Mouse (Mus musculus) adrenal gland, adult 8-10 months (tissue): ENCODE measurements around the gene Agtpbp1. TPM values are rescaled to one million over a fixed set of nuclear protein-coding genes. Genes with fewer than 3 reads are reported as not detected.

Experiments
- DNase-seq: peaks from one replicate; pipeline ENCODE4 v3.0.0; 2022
- total RNA-seq, 4 experiments: library from RNA; stranded (reverse); gene quantifications; 2 replicates each; pipeline ENCODE4 v1.2.4; 2022

The Agtpbp1 gene
- total RNA-seq, 4 experiments from 2014 or later, result 30.8 to 52.7 (median 43.7) TPM

- DNase-seq, result no peak
Observed at GRCm38 (mm10) chr13:59530491-59530890, 54.5 kb downstream of the Agtpbp1 start.

GRCm38 (mm10) chr13:59521271-59522064 is 63.6 kb downstream of the Agtpbp1 start:
- DNase-seq, result no peak

DNA sequence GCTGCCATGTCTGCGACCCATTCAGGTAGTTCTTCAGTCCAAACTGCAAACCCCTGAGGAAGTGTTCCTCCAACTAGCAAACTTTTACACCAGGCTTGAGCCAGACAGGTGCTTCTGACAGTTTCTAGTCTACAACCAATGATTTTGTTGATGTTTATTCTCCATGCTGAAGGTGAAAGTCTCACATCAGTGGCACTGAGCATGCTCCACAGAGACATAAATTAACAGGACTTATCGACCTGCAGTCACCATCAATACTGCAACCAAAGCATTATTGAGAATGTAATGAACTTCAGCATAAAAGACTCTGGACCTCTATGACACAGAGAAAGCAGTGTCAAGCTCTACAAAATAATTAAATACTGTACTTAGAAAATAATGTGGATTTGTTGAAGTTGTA is 64.2 kb downstream of the Agtpbp1 start:
- DNase-seq, result no peak

- no peak for DNase-seq
Observed at GRCm38 (mm10) chr13:59519479-59519878, 65.5 kb downstream of the Agtpbp1 start.

DNA sequence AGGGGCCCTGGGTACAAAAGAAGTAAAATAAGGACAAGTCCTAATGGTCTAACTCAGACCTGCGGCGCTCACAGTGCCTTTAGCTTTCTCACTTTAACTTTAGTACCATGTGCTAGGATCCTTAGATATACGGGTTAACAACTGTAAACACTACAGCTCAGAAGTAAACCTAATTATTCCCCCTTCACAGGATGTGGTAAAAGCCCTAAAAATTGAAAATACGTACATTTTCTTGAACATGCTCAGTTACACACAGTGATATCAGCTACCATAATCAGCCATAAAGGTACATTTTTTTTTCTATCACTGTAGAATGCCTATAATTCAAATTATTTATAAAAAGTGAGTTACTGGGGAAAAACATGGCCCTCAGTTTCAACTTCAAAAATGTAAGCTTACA is 67.0 kb downstream of the Agtpbp1 start:
- no peak for DNase-seq

- no peak for DNase-seq
Observed at GRCm38 (mm10) chr13:59515074-59515473, 70.0 kb downstream of the Agtpbp1 start.

DNA sequence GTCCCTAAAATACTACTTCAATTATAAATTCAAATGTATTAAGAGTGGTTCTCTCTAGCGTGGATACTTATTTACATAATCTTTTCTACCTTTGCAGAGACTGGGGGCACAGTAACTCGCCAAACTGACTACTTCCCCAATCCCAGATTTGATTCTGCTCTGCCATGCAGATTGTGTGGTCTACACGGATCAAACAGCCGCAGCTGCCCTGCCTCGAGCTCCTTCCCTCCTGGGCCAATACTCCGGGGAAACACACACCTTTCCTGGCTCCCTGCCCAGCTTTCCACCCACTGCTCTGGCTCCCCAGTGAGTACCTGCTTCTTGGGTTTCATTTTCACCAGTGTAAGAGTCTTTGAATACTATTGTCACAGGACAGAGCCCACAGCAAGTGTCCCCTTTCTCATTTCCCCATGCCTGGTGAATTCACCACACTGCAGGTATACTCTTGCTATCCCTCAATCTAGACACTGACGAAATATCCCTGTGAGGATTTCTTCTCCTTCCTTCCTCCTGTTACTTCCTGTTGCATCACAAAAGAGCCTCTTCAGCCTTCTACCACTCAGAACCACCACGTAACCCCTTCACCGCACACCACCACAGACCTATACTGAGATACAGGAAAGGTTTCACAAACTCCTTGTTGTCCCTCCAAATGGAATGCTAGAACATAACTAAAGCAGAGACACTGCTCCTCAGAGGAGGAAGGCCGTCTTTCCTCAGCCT is 75.2 kb downstream of the Agtpbp1 start:
- DNase-seq, result no peak

GRCm38 (mm10) chr13:59508584-59508983 is 76.4 kb downstream of the Agtpbp1 start:
- DNase-seq, result no peak

DNA sequence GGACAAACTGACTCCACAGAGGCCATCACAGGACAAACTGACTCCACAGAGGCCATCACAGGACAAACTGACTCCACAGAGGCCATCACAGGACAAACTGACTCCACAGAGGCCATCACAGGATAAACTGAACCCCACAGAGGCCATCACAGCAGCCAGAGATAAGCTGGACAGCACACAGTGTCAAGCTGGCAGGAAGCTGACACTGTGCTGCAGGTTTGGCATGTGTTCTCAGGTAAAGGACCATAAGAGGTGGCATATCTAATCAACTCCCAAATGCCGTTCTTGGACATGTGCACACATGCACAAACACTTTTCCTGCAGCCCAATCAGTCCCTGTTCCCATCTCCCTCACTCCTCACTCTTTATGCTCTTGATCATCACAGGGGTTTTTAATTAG is 78.6 kb downstream of the Agtpbp1 start:
- DNase-seq, result no peak

DNA sequence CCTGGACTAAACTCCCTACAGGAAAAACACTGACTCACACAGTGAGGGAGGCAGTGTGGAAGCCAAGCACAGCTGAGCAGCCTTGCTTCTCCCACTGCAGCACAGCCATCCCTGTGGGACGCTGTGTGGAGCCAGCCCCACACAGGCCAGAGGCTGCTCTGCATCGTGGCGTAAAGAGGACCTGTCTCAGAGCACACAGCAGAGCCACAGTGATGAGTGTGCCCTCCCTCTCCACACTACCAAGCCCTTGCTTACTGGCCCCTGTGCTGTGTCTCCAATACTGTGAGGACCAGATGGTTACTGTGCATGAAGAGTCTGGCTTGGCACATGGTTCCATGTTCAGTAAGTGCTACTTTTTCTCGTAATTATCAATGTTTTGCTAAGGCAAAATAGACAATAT is 79.2 kb downstream of the Agtpbp1 start:
- no peak for DNase-seq

DNA sequence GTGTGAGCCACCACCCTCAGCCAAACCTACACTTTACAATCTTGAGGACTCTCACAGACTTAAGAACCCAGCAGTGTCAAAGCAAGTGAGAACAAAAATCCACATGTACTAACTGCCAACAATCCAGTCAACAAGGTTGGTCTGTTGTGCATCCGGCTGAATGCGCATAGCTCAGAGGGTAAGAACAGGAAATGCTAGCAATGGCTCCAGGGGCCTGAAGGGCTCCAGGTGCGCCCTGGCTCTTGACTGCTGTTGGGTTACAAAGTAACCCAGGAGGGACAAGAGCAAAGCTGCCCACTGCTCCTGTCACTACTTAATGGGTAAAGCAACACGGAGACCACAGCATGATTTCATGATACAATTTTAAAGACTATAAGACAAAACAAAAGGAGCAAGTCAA is 81.4 kb downstream of the Agtpbp1 start:
- DNase-seq, result no peak

DNA sequence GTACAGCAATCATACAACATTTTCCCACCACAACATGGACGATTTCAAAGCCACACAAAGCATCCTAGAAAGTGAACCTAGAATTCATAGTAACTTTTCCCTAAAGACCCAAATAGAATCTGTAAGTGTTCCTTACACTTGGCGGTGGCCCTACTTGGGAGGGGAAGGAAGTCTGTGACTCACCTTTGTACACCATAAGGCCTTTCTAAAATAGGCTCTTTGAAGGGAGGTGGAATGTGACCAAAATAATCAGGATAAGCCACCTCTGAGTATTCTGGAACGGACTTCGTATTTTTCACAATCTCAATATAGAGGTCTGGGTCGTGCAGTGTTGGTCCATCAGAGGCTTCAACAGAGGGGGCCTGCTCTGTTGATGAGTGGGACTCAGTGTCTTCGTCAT is 85.2 kb downstream of the Agtpbp1 start:
- DNase-seq, result no peak

GRCm38 (mm10) chr13:59499374-59499773 is 85.7 kb downstream of the Agtpbp1 start:
- no peak for DNase-seq

- DNase-seq, result no peak
Observed at GRCm38 (mm10) chr13:59498191-59498590, 86.8 kb downstream of the Agtpbp1 start.

- DNase-seq, result no peak
Observed at GRCm38 (mm10) chr13:59495839-59496238, 89.2 kb downstream of the Agtpbp1 start.

- DNase-seq, result no peak
Observed at GRCm38 (mm10) chr13:59494619-59495262, 90.3 kb downstream of the Agtpbp1 start.

DNA sequence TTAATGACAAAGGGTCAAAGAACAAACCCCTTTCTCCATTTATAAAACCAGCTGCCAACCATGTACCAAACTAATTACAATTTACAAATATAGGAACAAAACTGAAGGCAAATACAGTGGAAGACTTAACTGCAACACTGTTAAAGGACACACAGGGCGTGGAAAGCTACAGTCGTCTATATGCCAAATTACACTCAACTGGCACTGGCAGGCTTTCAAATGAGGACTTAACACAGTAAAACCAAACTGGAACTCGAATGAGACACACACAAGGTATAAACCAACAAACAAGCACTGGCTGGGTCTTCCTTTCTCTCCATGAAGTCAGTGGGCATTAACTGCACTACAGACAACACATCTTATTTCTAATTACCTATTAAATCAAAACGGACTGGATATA is 94.3 kb downstream of the Agtpbp1 start:
- no peak for DNase-seq

DNA sequence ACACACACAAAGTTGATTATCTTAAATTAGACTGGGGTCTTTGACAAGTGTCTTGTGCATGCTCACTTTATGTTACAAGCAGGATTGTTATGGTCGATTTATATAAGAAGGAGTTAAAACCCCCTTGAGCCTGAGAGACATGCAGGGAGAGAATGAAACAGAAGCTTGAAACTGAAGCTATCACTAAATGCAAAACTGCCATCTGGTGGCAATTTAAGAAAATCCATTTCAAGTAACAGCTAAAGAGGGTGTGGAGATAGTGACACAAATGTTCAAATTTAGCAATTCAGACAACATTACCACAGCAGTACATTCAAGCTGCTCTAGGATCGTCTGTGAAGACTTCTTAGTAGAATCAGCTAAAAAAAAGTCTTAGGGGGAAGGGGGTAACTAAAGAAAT is 95.9 kb downstream of the Agtpbp1 start:
- no peak for DNase-seq

DNA sequence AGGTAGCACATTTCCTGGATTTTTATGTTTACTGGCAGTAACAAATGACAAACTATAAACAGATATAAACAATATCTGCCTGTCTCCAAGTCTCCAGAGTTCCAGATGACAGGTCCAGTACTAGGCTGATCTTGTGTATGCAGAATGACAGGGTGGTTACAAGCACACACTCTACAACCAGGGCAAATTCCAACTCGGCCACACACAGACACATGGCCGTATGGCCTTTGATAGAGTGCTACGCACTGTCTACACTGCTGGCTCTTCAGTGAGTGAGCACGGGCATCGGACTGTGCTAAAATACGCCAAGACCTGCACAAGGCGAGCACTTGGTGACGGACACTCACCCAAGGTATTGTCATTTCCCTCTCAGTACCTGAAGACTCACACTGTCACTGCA is 97.7 kb downstream of the Agtpbp1 start:
- DNase-seq, result no peak

DNA sequence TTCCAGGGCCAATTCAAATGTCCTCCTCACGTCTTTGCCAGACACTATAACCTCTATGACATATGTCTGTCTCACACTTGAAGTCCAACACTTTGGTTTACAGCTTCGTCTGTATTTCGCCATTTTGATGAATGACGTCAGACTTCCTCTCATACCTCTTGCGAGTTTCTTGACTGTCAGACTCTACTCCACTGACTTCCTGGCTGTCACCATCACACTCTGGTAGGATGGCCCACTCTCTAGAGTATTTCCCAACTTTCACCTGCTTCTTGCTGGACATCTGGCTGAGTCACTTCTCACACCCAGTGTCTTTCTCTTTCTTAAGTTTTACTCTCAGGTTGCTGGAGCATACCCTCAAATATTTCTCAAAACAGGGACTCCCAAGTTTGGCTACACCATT is 98.8 kb downstream of the Agtpbp1 start:
- DNase-seq, result no peak

- DNase-seq, result no peak
Observed at GRCm38 (mm10) chr13:59485456-59485855, 99.6 kb downstream of the Agtpbp1 start.

DNA sequence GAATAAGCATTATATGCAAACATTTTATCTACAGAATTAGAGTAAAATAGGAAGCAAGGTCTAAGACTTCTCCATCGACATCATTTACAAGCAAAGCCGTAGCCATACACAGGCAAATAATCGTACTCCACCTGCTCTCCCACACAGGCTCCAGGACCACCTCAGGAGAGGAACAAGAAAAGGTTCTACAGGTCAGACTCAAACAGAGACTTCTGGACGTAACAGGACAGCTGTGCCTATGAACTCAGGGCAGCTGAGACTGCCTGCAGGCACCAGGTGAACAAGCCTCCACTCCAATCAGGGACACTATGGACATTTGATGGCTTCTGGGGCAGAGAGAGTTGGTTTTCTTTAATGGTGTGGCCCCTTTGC is 103.6 kb downstream of the Agtpbp1 start:
- DNase-seq, result no peak

GRCm38 (mm10) chr13:59480599-59481483 is 104.2 kb downstream of the Agtpbp1 start:
- DNase-seq, result no peak
